Mouse (Mus musculus): ENCODE data around the gene Mob3b. TPM values are rescaled to one million over a fixed set of nuclear protein-coding genes. Genes with fewer than 3 reads are reported as not detected.
A peak's percentile ranks its signal among the peaks of the same experiment; 100 is the strongest.
"Not testable (repeated sequence)": the region's sequence is repeated elsewhere in the genome, so short reads cannot be mapped to it uniquely, and the experiment has no call there.

Gene Mob3b
- polyA plus RNA-seq, 1 experiment from 2014 or later, result 9.7 TPM

- no peaks in the 10 kb centered on the region for H3K4me1 ChIP-seq (ENCODE audit: control insufficient read depth, insufficient read depth, low read length)
- no peak overlapping the region for H3K4me2 ChIP-seq (ENCODE audit: low read depth, severe bottlenecking)
- H3K36me3 ChIP-seq (ENCODE audit: control insufficient read depth, insufficient read depth, low read length), result no peaks in the 10 kb centered on the region
- no peaks in the 10 kb centered on the region for H3K27me3 ChIP-seq (ENCODE audit: control insufficient read depth, insufficient read depth, low read length)
- no peaks in the 10 kb centered on the region for H3K9me3 ChIP-seq (ENCODE audit: control insufficient read depth, low read length)
- no peak overlapping the region for H3K27ac ChIP-seq (replicated peaks; ENCODE audit: low read depth, low read length)
- 65% methylated on average over 6 of the region's 6 CpGs for WGBS
- peak; percentile 41 for DNase-seq (ENCODE audit: low spot score)
- no peak for ATAC-seq (ENCODE audit: insufficient number of reproducible peaks, low FRiP score, low TSS enrichment, low read depth)
- no peak overlapping the region for H3K9ac ChIP-seq (ENCODE audit: low read length)
- no peak overlapping the region for H3K4me3 ChIP-seq (ENCODE audit: low read depth, low read length)
Measured at GRCm38 (mm10) chr4:34922177-34922870, 235.0 kb downstream of the Mob3b start.

- Histone ChIP-seq H3K27me3 (ENCODE audit: control insufficient read depth, insufficient read depth, low read length) (no peaks in the 10 kb centered on the region), H3K36me3 (ENCODE audit: control insufficient read depth, insufficient read depth, low read length) (no peaks in the 10 kb centered on the region), H3K4me1 (ENCODE audit: control insufficient read depth, insufficient read depth, low read length) (no peaks in the 10 kb centered on the region), H3K27ac (replicated peaks; ENCODE audit: low read depth, low read length) (no peak overlapping the region), H3K4me2 (ENCODE audit: low read depth, severe bottlenecking) (no peak overlapping the region), H3K9me3 (ENCODE audit: control insufficient read depth, low read length) (no peaks in the 10 kb centered on the region), H3K9ac (ENCODE audit: low read length) (no peak overlapping the region), H3K4me3 (ENCODE audit: low read depth, low read length) (no peak overlapping the region)
- WGBS, result 29% methylated on average over 7 of the region's 7 CpGs
- DNase-seq (ENCODE audit: low spot score), result peak; percentile 43
- ATAC-seq (ENCODE audit: insufficient number of reproducible peaks, low FRiP score, low TSS enrichment, low read depth), result peak; percentile 62; the same call in 1 of the 2 replicates
Measured at GRCm38 (mm10) chr4:34917400-34917799, 239.9 kb downstream of the Mob3b start.

- H3K4me3 ChIP-seq (ENCODE audit: low read depth, low read length), result no peak overlapping the region
- 87% methylated on average over 3 of the region's 3 CpGs for WGBS
- H3K27ac ChIP-seq (replicated peaks; ENCODE audit: low read depth, low read length), result no peak overlapping the region
- no peak overlapping the region for H3K9ac ChIP-seq (ENCODE audit: low read length)
- DNase-seq (ENCODE audit: low spot score) (no peak), ATAC-seq (ENCODE audit: insufficient number of reproducible peaks, low FRiP score, low TSS enrichment, low read depth) (no peak)
- H3K9me3 ChIP-seq (ENCODE audit: control insufficient read depth, low read length), result no peaks in the 10 kb centered on the region
- no peaks in the 10 kb centered on the region for H3K4me1 ChIP-seq (ENCODE audit: control insufficient read depth, insufficient read depth, low read length)
- H3K4me2 ChIP-seq (ENCODE audit: low read depth, severe bottlenecking), result no peak overlapping the region
- H3K36me3 ChIP-seq (ENCODE audit: control insufficient read depth, insufficient read depth, low read length), result no peaks in the 10 kb centered on the region
- H3K27me3 ChIP-seq (ENCODE audit: control insufficient read depth, insufficient read depth, low read length), result no peaks in the 10 kb centered on the region
Measured at GRCm38 (mm10) chr4:34912171-34912570, 245.1 kb downstream of the Mob3b start.

GRCm38 (mm10) chr4:34911401-34911800 lies 245.9 kb downstream of the Mob3b start:
- no peaks in the 10 kb centered on the region for H3K4me1 ChIP-seq (ENCODE audit: control insufficient read depth, insufficient read depth, low read length)
- H3K4me3 ChIP-seq (ENCODE audit: low read depth, low read length), result no peak overlapping the region
- no peak overlapping the region for H3K4me2 ChIP-seq (ENCODE audit: low read depth, severe bottlenecking)
- ATAC-seq (ENCODE audit: insufficient number of reproducible peaks, low FRiP score, low TSS enrichment, low read depth), result no peak
- 58% methylated on average over 3 of the region's 3 CpGs for whole genome bisulfite sequencing
- H3K27me3 ChIP-seq (ENCODE audit: control insufficient read depth, insufficient read depth, low read length), result no peaks in the 10 kb centered on the region
- no peaks in the 10 kb centered on the region for H3K9me3 ChIP-seq (ENCODE audit: control insufficient read depth, low read length)
- no peak overlapping the region for H3K9ac ChIP-seq (ENCODE audit: low read length)
- no peak overlapping the region for H3K27ac ChIP-seq (replicated peaks; ENCODE audit: low read depth, low read length)
- no peaks in the 10 kb centered on the region for H3K36me3 ChIP-seq (ENCODE audit: control insufficient read depth, insufficient read depth, low read length)
- no peak for DNase-seq (ENCODE audit: low spot score)

- Histone ChIP-seq H3K27ac (replicated peaks; ENCODE audit: low read depth, low read length) (no peak overlapping the region), H3K9ac (ENCODE audit: low read length) (no peak overlapping the region), H3K4me3 (ENCODE audit: low read depth, low read length) (no peak overlapping the region), H3K9me3 (ENCODE audit: control insufficient read depth, low read length) (no peaks in the 10 kb centered on the region), H3K4me1 (ENCODE audit: control insufficient read depth, insufficient read depth, low read length) (no peaks in the 10 kb centered on the region), H3K27me3 (ENCODE audit: control insufficient read depth, insufficient read depth, low read length) (no peaks in the 10 kb centered on the region), H3K36me3 (ENCODE audit: control insufficient read depth, insufficient read depth, low read length) (no peaks in the 10 kb centered on the region), H3K4me2 (ENCODE audit: low read depth, severe bottlenecking) (no peak overlapping the region)
- ATAC-seq (ENCODE audit: insufficient number of reproducible peaks, low FRiP score, low TSS enrichment, low read depth) (no peak), DNase-seq (ENCODE audit: low spot score) (no peak)
- 92% methylated on average over 7 of the region's 7 CpGs for WGBS
Measured at GRCm38 (mm10) chr4:34908127-34908526, 249.2 kb downstream of the Mob3b start.

- Histone ChIP-seq H3K9me3 (ENCODE audit: control insufficient read depth, low read length) (no peaks in the 10 kb centered on the region), H3K36me3 (ENCODE audit: control insufficient read depth, insufficient read depth, low read length) (no peaks in the 10 kb centered on the region), H3K9ac (ENCODE audit: low read length) (no peak overlapping the region), H3K27me3 (ENCODE audit: control insufficient read depth, insufficient read depth, low read length) (no peaks in the 10 kb centered on the region), H3K4me1 (ENCODE audit: control insufficient read depth, insufficient read depth, low read length) (no peaks in the 10 kb centered on the region), H3K27ac (replicated peaks; ENCODE audit: low read depth, low read length) (no peak overlapping the region), H3K4me3 (ENCODE audit: low read depth, low read length) (no peak overlapping the region), H3K4me2 (ENCODE audit: low read depth, severe bottlenecking) (no peak overlapping the region)
- WGBS, result 40% methylated on average over 14 of the region's 14 CpGs
- DNase-seq (ENCODE audit: low spot score) (no peak), ATAC-seq (ENCODE audit: insufficient number of reproducible peaks, low FRiP score, low TSS enrichment, low read depth) (no peak)
Measured at GRCm38 (mm10) chr4:34907026-34907425, 250.3 kb downstream of the Mob3b start.

- no peak for DNase-seq (ENCODE audit: low spot score)
- Histone ChIP-seq H3K27ac (replicated peaks; ENCODE audit: low read depth, low read length) (no peak overlapping the region), H3K36me3 (ENCODE audit: control insufficient read depth, insufficient read depth, low read length) (no peaks in the 10 kb centered on the region), H3K4me2 (ENCODE audit: low read depth, severe bottlenecking) (no peak overlapping the region), H3K9me3 (ENCODE audit: control insufficient read depth, low read length) (no peaks in the 10 kb centered on the region), H3K27me3 (ENCODE audit: control insufficient read depth, insufficient read depth, low read length) (no peaks in the 10 kb centered on the region), H3K4me1 (ENCODE audit: control insufficient read depth, insufficient read depth, low read length) (no peaks in the 10 kb centered on the region), H3K4me3 (ENCODE audit: low read depth, low read length) (no peak overlapping the region), H3K9ac (ENCODE audit: low read length) (no peak overlapping the region)
- WGBS, result 79% methylated on average over 4 of the region's 4 CpGs
- ATAC-seq (ENCODE audit: insufficient number of reproducible peaks, low FRiP score, low TSS enrichment, low read depth), result no peak
Measured at GRCm38 (mm10) chr4:34906151-34906550, 251.1 kb downstream of the Mob3b start.

GRCm38 (mm10) chr4:34905396-34905795 lies 251.9 kb downstream of the Mob3b start:
- H3K4me3 ChIP-seq (ENCODE audit: low read depth, low read length), result no peak overlapping the region
- no peak overlapping the region for H3K4me2 ChIP-seq (ENCODE audit: low read depth, severe bottlenecking)
- H3K9me3 ChIP-seq (ENCODE audit: control insufficient read depth, low read length), result no peaks in the 10 kb centered on the region
- DNase-seq (ENCODE audit: low spot score) (no peak), ATAC-seq (ENCODE audit: insufficient number of reproducible peaks, low FRiP score, low TSS enrichment, low read depth) (no peak)
- H3K27me3 ChIP-seq (ENCODE audit: control insufficient read depth, insufficient read depth, low read length), result no peaks in the 10 kb centered on the region
- WGBS, result 69% methylated on average over 5 of the region's 5 CpGs
- H3K9ac ChIP-seq (ENCODE audit: low read length), result no peak overlapping the region
- H3K4me1 ChIP-seq (ENCODE audit: control insufficient read depth, insufficient read depth, low read length), result no peaks in the 10 kb centered on the region
- no peak overlapping the region for H3K27ac ChIP-seq (replicated peaks; ENCODE audit: low read depth, low read length)
- H3K36me3 ChIP-seq (ENCODE audit: control insufficient read depth, insufficient read depth, low read length), result no peaks in the 10 kb centered on the region

GRCm38 (mm10) chr4:34901582-34901981 lies 255.7 kb downstream of the Mob3b start:
- ATAC-seq (ENCODE audit: insufficient number of reproducible peaks, low FRiP score, low TSS enrichment, low read depth); H3K36me3 ChIP-seq (ENCODE audit: control insufficient read depth, insufficient read depth, low read length); H3K27me3 ChIP-seq (ENCODE audit: control insufficient read depth, insufficient read depth, low read length); H3K4me3 ChIP-seq (ENCODE audit: low read depth, low read length); DNase-seq (ENCODE audit: low spot score); H3K4me2 ChIP-seq (ENCODE audit: low read depth, severe bottlenecking); H3K9ac ChIP-seq (ENCODE audit: low read length); H3K4me1 ChIP-seq (ENCODE audit: control insufficient read depth, insufficient read depth, low read length); H3K9me3 ChIP-seq (ENCODE audit: control insufficient read depth, low read length); H3K27ac ChIP-seq (replicated peaks; ENCODE audit: low read depth, low read length): not testable (repeated sequence)
- 63% methylated on average over 3 of the region's 3 CpGs for WGBS
